Mouse (Mus musculus): Measurements from ENCODE around the gene Card14.

Card14 gene

DNA sequence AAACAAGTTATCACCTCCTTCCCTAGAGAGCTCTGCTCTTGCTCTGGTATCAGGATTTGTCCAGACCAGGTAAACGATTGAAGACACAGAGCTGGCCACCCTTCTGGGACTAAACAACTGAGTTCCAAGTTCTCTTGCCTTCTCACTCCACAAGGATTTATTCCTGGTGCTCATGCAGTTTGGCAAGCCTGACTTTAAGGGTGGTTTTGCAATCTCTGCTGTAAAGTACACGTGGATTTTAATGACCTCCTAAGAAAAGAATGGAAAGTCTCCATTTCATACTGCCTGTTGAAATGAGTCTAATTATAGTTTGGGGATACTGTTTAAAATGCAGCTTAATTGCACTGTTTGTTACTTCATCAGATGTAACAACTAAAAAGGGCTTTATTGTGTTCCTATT lies 6.6 kb upstream of the Card14 start:
- DNase-seq (ENCODE audit: extremely low spot score): no peak

DNA sequence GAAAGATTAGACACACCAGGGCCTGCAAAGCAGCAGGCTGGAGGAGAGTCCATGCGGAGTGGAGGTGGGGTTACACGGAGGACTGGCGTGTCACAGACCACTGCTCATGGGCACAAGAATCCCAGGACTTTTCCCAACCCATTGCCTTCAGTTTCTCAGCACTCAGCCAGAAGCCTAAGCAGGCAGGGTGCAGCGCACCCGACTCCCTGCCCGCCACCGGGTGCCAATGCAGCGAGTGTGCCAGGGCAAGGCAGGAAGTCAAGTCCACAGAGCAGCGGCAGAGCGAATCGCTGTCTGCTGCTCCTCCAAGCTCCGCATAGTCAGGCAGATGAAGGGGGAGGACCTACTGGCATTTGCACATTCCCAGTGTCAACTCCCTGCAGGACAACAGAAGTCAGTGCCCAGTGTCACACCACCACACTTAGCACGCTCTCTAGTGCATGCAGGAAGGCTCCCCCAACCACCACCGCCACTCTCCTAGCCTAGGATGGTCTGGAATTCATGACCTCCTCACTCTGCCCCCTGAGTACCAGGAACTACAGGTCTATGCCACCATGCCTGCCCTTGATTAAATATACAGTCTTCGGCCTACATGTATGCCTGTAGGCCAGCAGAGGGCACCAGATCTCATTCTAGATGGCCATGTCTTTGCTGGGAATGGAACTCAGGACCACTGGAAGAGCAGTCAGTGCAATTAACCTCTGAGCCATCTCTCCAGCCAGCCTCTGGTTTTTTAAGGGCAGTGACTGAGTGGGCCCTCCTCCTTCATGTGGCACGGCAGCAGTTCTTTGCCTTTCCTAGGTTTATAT lies 2.5 kb upstream of the Card14 start:
- peak; percentile 47 for DNase-seq (ENCODE audit: extremely low spot score)

DNA sequence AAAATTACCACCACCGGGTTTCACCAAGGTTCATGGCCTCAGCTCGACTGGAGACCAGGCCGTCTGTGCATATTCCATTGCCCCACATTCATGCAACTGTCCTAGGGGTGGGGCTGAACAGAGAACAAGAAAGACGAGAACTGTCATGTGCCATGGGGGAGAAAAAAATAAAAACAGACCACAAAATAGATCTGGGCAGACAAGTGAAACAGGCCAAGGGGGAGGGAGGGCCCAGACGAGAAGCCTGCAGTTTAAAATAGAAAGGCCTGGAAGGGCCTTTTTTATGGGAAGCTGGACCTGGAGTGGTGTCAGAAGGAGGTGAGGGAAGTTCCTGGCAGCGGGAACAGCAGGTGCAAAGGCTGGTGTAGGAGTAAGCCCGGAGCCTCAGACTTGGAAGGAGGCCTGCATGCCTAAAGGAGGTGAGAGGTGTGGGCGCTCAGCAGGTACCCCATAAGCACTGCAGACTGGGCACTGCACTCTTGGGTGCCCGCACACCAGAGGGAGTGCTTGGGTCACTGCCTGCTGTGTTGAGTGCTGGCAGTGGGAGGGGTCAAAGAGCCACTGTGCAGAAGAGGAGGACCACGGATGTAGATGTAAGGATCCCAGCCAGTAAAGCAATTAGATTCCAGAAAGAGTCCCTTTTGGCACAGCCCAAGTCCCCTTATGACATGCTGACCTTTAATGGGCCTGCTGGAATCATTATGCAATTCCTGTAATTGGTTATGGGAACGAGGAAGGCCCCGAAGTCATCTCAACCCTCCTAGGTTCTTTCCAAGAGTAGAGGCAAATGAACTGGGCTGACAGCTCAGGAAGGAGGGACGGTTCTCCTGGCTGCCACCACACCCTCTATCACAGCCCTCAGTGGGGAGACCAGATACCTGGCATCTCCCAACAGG lies 558 bp upstream of the Card14 start:
- DNase-seq (ENCODE audit: extremely low spot score): no peak

DNA sequence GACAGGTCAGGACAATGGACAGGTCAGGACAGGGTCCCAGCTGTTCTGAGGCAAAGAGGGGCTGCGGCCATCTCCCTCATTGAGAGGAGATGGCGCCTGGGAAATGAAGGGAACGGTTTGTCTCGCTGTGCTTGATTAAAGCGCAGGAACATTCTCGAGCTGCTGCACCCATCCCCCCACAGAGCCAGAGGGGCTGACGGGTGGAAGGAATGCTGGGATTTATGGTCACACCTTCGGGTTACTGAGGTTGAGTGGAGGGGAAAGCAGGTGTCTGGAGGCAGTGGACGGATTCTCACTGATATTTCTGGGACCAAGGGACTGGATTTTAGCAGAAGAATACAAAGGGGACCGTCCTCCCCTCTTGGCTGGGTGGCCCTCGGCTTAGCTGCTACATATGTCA lies 348 bp downstream of the Card14 start:
- no peak for DNase-seq (ENCODE audit: extremely low spot score)

DNA sequence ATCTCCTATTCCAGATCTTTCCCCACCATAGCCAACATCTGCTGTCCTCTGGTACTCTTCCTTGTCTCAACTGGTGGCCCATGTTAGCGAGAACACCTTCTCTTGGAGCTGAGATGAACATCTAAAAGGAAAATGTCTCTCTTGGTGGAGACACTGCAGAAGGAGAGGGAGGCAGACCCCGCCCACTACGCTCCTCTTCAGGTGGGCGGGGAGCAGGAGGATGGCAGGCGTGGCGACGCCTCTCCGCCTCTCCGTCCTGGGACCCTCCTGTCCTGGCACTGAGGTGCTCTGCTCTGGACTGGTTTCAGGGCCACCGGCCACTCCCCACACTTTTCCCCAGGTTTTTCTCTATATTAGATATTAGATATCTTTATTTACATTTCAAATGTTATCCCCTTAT lies 3.1 kb downstream of the Card14 start:
- DNase-seq (ENCODE audit: extremely low spot score): no peak

DNA sequence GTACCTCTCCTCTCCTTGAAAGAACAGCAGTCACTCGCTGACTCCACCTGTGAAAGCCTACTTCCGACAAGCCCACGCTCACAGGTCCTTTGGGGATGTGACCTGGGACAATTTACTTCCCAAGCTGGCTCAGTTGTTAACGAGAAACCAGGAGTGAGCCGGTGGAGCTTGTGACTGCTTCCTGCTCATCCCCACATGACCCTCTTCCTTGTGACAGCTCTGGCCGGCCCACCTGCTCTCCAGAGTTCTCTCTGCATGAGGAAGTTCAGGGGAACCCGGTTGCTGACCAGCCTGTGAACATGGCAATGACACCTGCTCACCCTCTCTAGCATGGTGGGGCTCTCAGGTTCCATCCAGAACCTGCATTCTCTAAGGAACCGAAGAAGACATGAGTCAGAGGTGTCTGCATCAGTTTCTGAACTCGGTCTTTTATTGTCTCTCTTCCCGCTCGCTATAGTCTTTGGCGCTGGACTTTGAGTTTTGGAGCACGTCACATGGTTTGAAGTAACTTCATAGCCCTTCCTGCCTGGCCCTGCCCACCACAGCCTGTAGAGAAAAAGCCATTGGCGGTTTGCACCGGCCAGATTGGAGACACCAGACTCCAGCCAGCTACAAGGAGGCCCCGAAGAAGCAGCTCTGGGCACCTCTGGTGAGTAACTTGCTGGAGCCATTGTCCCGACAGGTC lies 6.8 kb downstream of the Card14 start:
- DNase-seq (ENCODE audit: extremely low spot score): no peak

DNA sequence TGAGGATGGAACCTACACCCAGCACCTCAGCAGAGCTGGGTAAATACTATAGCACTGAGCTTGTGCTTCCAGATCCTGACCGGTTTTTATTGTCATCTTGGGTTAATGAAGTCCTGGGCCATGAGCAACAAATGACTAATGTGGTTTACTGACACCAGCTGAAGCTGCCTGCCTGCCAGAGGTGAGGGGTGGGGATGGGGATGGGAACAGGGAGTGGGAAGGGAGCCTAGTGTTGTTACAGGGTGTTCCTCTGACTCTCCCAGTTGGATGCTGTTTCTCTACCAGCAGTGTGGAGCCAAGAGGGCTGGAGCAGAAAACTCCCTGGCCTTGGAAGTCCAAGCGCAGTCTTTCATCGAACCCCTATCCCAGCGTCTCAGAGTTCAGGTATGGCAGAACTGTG lies 9.2 kb downstream of the Card14 start:
- no peak for DNase-seq (ENCODE audit: extremely low spot score)

DNA sequence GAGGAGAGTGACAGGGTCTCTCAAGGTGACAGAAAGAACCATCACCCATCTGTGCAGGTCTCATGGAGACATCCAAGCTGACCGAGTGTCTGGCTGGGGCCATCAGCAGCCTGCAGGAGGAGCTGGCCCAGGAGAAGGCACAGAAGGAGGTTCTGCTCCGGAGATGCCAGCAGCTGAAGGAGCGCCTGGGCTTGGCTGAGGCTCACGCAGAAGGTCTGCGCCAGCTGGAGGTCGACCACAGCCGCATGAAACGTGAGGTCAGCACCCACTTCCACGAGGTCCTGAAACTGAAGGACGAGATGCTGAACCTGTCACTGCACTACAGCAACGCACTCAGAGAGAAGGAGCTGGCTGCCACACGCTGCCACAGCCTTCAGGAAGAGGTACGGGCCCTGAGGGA lies 15.0 kb downstream of the Card14 start:
- DNase-seq (ENCODE audit: extremely low spot score): no peak

DNA sequence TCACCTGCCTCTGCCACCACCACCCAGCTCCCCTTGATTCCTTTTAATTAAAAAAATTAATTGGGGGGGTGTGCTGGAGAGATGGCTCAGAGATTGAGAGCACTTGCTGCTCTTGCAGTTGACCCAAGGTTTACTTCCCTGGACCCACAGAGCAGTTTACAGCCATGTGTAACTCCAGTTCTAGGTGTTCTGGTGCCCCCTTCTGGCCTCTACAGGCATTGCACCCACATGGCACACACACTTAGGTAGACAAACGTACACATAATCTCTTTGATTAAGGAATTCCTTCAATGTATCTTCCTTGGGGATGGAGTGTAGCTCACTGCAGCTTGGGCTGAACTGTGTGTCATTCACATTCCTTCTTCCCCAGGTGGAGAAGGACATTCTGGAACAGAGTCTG lies 17.5 kb downstream of the Card14 start:
- DNase-seq (ENCODE audit: extremely low spot score): no peak

DNA sequence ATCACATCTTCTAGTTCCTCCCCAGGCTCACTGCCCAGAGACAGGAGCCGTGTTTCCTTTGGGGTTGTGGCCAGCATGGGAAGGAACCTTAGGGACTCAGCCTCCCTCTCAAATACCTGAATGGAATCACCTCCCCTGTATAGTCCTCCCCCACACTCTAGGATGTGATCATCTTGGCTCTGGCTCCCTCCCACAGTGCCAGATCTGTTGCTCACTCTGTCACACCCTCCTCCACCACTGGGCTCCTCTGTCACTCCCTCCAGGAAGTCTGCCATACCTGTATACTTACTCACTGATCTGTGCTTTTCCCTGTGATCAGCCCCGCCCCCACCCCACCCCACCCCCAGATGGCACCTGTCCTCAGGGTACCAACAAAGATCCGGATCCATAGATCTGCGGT lies 23.0 kb downstream of the Card14 start:
- DNase-seq (ENCODE audit: extremely low spot score): no peak

DNA sequence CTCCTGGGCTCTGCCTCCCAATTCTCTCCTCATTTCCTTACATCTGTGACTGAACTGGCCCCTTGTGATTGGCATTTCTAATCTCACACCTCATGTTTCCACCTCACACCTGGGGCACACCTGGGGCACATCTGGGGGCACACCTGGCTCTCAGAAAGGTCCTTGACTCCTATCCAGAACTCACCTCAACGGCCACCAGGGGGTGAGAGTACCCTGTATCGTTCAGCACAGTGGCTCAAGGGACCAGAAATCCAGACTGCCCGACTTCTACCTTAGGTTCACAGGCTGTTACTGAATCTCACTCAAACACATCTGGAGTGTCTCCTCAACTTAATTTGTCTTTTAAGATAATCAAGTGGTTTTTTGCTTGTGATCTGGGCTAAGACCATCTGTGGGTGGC lies 24.4 kb downstream of the Card14 start:
- no peak for DNase-seq (ENCODE audit: extremely low spot score)

DNA sequence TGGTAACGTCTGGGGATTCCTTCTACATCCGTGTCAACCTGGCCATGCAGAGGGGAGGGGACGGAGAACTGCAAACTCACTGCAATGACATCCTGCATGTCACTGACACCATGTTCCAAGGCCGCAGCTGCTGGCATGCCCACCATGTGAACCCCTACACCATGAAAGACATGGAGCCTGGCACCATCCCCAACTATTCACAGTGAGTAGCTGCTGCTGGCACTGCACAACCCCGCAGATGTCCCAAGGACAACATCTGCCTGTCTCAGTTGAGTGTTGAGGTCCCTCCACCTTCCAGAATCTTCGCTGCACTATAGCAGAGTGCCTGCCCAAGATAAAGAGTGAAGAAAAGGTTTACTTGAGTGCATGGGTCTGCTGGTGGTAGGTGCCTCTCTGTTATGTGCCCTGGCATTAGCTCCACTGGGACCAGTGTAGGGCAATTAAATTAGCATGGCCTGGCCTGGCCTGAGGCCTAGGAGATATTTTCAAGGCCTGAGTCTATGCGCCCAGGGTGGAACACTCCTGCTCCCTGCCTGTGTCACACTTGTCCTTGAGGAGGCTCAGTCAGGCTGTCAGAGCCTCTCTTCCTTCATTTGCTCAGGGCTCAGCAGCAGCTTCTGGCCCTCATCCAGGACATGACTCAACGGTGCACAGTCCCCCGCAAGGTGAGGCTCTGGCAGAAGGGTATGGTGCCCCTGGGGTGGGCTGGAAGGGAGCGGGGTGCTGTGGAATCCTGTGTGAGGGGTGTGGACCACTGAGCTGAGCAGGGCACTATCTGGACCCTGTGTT lies 30.9 kb downstream of the Card14 start:
- DNase-seq (ENCODE audit: extremely low spot score): no peak

DNA sequence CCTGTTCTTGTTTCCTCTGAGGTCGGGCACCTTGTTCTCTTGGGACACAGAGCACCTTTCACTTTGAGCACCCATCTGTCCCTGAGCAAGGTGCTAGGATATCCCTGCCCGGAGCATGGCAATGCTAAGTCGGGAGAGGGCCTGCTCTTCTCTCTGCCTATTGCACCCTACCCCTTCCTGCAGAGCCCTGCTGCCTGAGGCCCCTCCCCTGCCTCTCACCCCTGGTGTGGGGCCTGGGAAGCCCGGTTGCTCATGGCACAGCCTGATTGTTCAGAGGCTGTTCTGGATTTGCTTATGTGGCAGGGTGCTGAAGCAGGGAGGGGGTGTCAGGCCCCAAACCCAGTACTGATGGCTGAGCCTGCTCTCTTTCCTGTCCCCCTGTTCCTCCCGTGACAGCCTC lies 31.6 kb downstream of the Card14 start:
- no peak for DNase-seq (ENCODE audit: extremely low spot score)

DNA sequence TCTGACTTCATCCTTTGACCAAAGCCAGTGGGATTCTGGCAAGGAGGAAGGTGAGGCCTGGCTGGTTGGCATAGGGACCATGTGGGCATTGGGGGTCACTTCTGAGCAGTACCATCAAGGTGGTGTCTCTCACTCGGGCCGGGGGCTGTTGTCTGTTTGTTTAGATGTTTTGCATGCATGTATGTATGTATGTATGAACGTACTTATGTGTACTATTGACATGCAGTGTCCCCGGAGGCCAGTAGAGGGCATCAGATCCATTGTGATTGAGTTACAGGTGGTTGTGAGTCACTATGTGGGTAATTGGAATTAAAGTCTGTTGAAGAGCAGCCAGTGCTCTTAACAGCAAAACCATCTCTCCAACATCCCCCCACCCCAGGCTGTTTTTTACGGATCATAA lies 32.1 kb downstream of the Card14 start:
- DNase-seq (ENCODE audit: extremely low spot score): peak; percentile 67

DNA sequence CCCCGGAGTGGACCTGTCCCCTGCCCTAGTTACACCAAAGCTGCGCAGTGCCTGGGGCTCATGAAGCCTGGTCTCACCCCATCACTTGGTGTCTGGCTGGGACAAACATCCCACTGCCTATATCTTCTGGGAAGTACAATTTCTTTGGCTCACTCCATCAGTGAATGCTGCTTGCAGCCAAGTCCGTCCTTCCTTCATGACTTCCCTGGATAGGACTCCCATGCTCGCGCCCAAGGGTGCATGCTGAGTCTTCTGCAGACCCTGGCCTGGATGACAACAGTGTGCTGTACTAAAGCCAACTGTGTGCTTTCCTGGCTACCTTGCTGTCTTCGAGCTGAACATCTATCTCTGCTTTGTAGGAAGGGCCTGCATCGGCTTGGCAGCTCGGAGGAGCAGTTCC lies 36.6 kb downstream of the Card14 start:
- DNase-seq (ENCODE audit: extremely low spot score): no peak

DNA sequence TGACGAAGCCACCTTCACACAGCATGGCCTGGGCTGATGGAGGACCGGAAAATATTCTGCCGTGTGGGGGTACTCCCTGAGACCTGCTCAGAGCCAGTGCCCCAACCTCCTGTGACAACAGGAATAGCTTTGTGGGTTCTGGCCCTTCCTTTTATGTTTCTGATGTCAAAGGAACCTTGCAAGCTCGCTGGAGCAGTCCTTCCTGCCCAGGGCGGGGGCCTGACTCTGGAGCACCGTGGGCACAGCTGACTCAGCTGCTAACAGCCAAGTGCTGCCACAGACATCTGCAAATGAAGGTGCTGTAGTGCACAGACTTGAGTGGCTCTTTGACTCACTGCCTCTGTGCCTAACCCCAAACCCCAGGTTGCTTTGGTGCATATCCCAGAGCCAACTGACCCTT lies 37.3 kb downstream of the Card14 start:
- no peak for DNase-seq (ENCODE audit: extremely low spot score)

DNA sequence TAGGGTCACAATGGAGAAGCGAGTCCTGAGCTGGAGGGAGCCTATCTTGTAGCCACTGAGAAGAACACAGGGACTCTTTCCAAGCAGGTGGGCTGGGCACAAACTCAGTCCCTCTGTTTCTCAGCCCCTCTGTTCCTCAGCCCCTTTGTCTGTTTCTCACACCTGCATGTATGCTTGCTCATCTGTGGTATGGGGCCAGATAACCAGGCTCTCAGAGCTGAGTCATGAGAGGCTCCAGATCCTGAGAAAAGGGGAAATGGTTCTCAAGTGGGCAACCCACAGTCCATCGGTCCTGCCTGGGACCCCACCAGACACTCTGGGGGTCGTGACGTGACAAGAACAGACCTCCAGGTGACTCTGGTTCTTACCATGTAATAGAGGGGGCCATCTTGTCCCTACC lies 39.6 kb downstream of the Card14 start:
- no peak for DNase-seq (ENCODE audit: extremely low spot score)

DNA sequence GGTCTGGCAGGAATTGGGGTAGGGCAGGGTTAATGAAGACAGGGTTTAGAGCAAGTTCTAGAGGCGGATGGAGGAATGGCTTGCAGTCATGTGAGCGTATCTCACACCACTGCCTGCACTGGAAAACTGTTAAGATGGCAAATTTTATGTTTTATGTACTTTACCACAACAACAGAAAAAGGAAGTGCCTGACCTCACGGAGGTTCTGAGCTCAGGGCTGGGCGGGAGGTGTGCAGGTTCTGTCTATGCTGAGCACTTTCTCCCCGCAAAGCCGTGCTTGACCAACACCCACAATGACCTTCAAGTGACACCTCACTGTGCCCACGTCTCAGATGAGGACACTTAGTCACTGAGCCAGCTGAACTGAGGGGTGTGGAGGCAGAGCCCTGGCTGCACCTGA lies 44.5 kb downstream of the Card14 start:
- DNase-seq (ENCODE audit: extremely low spot score): no peak

DNA sequence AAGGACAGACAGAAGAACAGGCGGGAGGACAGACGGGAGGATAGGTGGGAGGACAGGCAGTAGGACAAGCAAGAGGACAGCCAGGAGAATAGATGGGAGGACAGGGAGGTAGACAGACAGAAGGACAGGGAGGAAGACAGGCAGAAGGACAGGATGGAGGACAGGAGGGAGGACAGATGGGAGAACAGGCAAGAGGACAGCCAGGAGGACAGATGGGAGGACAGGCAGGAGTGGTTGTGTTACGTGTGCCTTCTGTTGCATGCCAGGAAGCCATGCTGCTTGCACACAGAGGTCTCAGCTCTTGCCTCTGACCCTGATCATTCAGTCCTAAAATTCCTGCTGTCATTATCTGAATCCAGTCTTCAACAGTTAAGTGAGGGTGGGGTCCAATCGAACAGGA lies 46.4 kb downstream of the Card14 start:
- no peak for DNase-seq (ENCODE audit: extremely low spot score)

DNA sequence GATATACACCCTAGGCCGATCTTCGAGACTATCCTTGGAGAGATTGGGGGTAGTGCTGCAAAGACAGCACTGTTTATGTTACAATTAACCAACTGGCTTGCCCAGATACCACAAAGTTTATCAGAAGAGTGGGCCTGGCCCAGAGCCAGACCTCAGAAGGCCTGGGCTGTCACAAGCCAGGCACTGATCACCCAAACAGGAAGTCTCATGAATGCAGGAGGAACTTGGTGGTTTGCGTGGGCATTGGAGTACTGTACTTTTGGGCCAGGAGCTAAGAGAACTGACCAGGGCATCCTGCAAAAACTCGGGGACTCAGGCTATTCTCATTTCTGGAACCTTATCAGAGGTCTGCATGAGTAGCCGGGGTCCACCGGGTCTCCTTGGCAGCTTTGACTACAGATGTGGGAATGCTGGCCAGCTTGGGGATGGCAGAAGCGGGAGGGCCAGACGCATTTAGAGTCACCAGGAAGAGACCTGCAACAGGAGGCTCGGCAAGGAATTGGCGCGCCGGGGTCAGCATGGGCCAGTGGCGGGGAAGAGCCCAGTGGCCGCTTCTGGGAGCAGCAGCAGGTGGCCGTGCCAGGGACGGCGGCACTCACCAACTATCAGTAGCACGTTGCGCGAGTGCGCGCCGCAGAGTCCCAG lies 47.4 kb downstream of the Card14 start:
- no peak for DNase-seq (ENCODE audit: extremely low spot score)
